Mouse (Mus musculus) lung, postnatal 10 days (tissue): ENCODE measurements around the gene Cd200r3.

Source experiments
- DNase-seq: peaks from one replicate; pipeline ENCODE4 v3.0.0; 2021

The Cd200r3 gene

GRCm38 (mm10) chr16:44943468-44943867, at the start of gene Cd200r3:
Gene Cd200r3 (plus strand): TSS chr16:44943678.
- no peak for DNase-seq

GRCm38 (mm10) chr16:44932016-44932415, 11.5 kb upstream of the Cd200r3 start:
- no peak for DNase-seq

DNA sequence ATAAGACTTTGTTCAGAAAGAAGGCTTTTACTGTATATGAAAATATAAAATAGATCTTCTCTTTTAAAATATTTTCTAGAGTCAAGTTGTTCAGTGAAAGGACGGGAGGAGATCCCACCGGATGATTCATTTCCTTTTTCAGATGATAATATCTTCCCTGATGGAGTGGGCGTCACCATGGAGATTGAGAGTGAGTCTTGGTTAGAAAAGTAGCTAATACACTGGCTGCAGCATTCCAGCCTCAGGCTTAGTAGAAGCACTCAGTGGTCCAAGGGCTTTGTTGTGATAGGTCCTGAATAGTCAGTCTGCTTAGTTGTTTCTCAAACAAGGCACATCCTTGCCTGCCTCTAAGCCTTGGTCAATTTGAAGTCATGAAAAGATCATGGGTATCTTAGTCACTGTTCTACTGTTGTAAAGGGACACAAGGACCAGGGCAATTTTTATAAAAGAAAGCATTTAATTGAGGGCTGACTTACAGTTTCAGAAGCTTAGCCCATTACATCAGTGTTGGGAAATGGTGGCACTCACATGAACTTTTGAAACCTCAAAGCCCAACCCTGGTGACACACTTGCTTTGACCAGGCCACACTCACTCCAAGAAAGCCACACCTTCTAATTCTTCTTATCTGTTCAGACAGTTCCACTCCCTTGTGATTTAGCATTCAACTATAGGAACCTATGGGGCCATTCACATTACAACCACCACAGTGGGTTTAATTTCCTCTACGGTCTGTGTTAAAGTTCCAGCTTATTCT, 8.1 kb downstream of the Cd200r3 start:
- DNase-seq, result no peak

GRCm38 (mm10) chr16:44962296-44962695, 18.8 kb downstream of the Cd200r3 start:
- DNase-seq, result no peak

DNA sequence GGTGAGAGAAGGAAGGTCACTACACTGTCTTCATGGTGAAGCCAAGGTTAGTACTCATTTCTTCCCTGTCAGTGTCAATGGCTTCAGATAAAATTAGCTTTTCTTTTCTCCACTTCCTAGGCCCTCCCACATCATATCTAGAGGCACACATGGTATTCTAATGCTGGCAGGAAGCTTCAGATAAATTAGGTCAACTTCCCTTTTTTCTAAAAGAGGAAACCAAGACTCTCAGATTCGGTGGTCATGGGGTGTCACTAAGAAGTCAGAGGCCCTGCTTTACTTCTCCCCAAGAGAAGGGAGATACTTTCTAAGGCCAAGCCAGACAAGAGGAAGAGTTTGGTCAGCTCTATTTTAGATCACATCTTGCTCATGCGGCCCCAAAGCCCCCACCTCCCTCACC, 19.3 kb downstream of the Cd200r3 start:
- DNase-seq, result no peak

DNA sequence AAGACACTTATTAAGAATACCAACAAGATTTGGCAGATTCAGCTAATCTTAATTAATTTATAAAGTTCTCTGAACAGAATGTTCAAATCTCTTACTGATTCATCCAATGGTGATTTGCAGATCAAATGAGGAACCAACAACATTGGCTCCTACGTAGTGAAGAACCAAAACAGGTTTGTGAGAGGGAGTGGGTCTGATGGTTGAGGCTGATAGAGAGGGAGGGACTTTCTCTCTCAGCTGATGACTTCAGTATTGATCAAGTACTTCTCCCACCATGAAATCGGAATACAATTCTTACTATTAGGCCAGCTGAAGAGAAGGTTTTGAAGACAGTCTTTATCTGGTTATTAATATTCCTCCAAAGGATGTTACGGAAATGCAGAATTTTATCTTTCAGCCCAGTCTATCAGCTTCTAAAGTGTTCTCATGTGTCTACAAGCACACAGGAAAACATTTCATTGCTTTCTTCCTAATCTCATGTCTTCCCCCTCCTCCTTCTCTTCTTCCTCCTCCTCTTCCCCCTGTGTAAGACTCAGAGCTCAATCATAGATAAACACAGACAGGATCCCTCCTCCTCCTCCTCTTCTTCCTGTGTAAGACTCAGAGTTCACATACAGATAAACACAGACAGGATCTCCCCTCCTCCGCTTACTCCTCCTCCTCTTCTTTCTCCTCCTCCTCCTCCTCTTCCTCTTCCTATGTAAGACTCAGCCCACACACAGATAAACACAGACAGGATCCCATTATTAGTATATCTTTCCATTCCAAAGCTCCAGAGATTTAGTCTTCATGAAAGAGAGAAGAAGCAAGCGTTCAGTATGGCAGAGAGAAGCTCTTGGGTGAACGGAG, 21.3 kb downstream of the Cd200r3 start:
- DNase-seq, result no peak

- DNase-seq, result no peak
These were observed 21.9 kb downstream of the Cd200r3 start for GRCm38 (mm10) chr16:44965428-44965827.

GRCm38 (mm10) chr16:44965890-44966289, 22.4 kb downstream of the Cd200r3 start:
- no peak for DNase-seq

- no peak for DNase-seq
These were observed 23.4 kb downstream of the Cd200r3 start for GRCm38 (mm10) chr16:44966891-44967290.

- no peak for DNase-seq
These were observed 24.6 kb downstream of the Cd200r3 start for GRCm38 (mm10) chr16:44968113-44968512.

DNA sequence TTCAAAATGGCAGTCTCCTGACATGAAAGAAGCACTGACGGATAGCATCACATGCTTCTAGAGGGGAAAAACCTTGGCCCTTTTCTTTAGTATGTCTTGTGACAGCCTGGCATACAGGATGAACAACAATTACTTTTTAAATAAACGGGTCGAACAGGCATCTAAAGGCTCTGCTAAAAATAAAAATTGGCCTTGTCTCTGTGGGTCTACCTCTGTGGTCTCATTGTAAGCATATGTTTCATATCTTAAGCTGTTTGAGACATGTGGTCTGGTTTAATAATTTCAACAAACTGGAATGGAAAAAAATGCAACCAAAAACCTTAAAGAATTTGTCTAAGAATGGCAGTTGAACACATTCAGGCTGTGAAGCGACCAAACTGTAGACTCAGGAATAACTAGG, 27.4 kb downstream of the Cd200r3 start:
- no peak for DNase-seq

- no peak for DNase-seq
These were observed 30.6 kb downstream of the Cd200r3 start for GRCm38 (mm10) chr16:44974042-44974441.

GRCm38 (mm10) chr16:44976081-44976480, 32.6 kb downstream of the Cd200r3 start:
- no peak for DNase-seq

- DNase-seq, result no peak
These were observed 33.6 kb downstream of the Cd200r3 start for GRCm38 (mm10) chr16:44976892-44977633.

DNA sequence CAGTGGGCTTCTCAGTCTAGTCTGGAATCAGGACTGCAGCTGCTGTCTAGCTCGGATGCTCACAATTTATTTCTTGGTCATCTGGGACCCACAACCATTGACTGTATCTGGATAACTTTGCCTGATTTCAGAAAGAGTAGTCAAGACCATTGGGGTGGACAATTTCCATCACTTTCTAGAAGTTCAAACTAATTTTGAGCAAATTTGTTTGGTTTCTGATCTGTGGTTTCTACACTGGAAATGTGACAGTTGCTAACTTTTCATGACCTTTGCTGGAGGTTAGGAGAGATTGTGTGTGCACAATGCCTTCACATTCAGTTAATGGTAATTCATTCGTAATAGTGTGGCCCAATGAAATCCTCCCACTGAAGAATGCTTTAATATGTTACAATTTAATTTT, 34.7 kb downstream of the Cd200r3 start:
- DNase-seq, result no peak

DNA sequence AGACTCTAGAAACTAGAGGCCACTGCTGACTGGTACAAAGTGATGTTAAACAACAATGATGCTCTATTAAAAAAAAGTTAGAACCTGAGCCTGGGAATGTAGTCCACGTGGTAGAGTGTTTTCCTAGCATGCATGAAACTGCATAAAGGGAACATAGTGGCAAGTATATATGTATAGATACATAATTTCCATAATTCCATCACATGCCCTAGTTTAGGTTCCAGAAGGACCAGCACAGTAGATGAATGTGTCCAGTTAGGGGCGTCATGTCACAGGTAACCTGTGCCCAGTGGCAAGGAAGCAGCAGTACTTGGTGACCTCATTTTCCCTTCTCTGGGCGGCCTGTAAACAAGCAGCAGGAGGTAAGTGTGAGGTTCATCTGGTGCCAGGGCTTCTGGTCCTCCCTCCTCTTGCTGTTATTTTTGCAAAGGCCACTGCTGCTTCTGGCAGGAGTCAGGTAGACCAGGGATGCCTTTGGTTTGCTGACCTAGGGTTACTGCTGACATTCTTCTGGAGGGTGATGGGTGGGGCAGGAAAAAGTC, 35.9 kb downstream of the Cd200r3 start:
- DNase-seq, result no peak

GRCm38 (mm10) chr16:44982972-44983371, 39.5 kb downstream of the Cd200r3 start:
- DNase-seq, result no peak

DNA sequence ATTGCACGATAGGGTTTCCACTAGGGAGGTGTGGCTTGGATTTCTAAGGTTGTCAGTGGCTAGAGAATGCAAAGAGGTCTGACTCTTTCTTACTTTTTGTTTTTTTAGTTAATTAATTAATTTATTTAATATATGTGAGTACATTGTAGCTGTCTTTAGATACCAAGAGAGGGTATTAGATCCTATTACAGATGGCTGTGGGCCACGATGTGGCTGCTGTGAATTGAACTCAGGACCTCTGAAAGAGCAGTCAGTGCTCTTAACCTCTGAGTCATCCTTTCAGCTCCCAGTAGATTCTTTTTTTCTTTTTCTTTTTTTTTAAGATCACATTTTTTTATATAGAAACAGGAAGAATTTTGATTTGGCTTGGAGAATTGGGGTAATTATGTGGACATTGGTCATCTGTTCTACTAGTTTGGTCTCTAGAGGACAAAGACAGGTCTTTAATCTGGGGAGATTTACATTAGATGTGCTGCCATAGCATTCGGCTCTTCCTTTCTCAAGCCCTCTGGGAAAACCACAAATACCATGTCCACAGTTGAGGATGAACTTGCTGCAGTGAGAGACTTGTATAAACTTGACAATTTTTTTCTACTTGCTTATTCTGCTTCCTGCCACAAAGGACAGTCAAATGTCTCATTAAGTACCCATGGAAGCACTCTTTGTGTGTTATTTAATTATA, 40.0 kb downstream of the Cd200r3 start:
- no peak for DNase-seq

GRCm38 (mm10) chr16:44984111-44984510, 40.6 kb downstream of the Cd200r3 start:
- no peak for DNase-seq

- no peak for DNase-seq
These were observed 41.4 kb downstream of the Cd200r3 start for GRCm38 (mm10) chr16:44984925-44985324.

- DNase-seq, result no peak
These were observed 42.6 kb downstream of the Cd200r3 start for GRCm38 (mm10) chr16:44986029-44986428.

GRCm38 (mm10) chr16:44988667-44989357, 45.3 kb downstream of the Cd200r3 start:
- DNase-seq, result no peak
